Mouse (Mus musculus) hindbrain, embryonic 16.5 days (tissue): ENCODE measurements at regions not wholly inside any gene's neighbourhood (a gene's known extent, or its start where the extent isn't known, plus 50 kb on each side); places are given as distances from the start of the nearest gene placed in this dataset.
"Not testable (repeated sequence)": the region's sequence is repeated elsewhere in the genome, so short reads cannot be mapped to it uniquely, and the experiment has no call there.

Experiments
- ATAC-seq: fragments of 200-750 bp; cut with Nextera tagmentation; 2 replicates; pipeline ENCODE4 v1.8.0; 2017; ENCODE audit warnings: moderate TSS enrichment, moderate library complexity
- H3K27ac ChIP-seq: fragments of 300-500 bp; sonication (generic); 2 replicates; pipeline ENCODE4 v1.5.1; 2014; ENCODE audit warnings: low read depth, mild to moderate bottlenecking, control low read depth, low read length, moderate library complexity
- H3K27me3 ChIP-seq: fragments of 300-500 bp; sonication (generic); replicated peaks from 2 replicates; pipeline ENCODE4 v1.6.1; 2014; ENCODE audit warnings: low read length; ENCODE audit not compliant: control insufficient read depth, insufficient read depth
- H3K36me3 ChIP-seq: fragments of 300-500 bp; sonication (generic); 2 replicates; pipeline ENCODE4 v1.6.1; 2014; ENCODE audit warnings: mild to moderate bottlenecking, low read length, moderate library complexity, mixed read lengths; ENCODE audit not compliant: control insufficient read depth, insufficient read depth
- H3K4me1 ChIP-seq: fragments of 300-500 bp; sonication (generic); 2 replicates; pipeline ENCODE4 v1.6.1; 2014; ENCODE audit warnings: low read depth, low read length; ENCODE audit not compliant: control insufficient read depth, insufficient read depth
- H3K4me2 ChIP-seq: fragments of 300-500 bp; sonication (generic); 2 replicates; pipeline ENCODE4 v1.6.1; 2014; ENCODE audit warnings: mild to moderate bottlenecking, low read length, control low read depth, moderate library complexity
- H3K4me3 ChIP-seq: fragments of 300-500 bp; sonication (generic); 2 replicates; pipeline ENCODE4 v1.5.1; 2014; ENCODE audit warnings: mild to moderate bottlenecking, low read length, control low read depth, moderate library complexity
- H3K9ac ChIP-seq: fragments of 300-500 bp; sonication (generic); 2 replicates; pipeline ENCODE4 v1.6.1; 2014; ENCODE audit warnings: low read depth, mild to moderate bottlenecking, control low read depth, low read length, moderate library complexity
- H3K9me3 ChIP-seq: fragments of 300-500 bp; sonication (generic); 2 replicates; pipeline ENCODE4 v1.6.1; 2014; ENCODE audit warnings: mild to moderate bottlenecking, low read length, moderate library complexity; ENCODE audit not compliant: control insufficient read depth
- WGBS: fragments of 180-500 bp; shearing (Covaris S2); extraction: QIAGEN DNeasy Blood & Tissue Kit; methylation state at CpG from one replicate; pipeline ENCODE4 v1.1.7; 2014; 5-methylcytosine and 5-hydroxymethylcytosine counted together

- no peaks in the 10 kb centered on the region for H3K4me1 ChIP-seq
- no peak overlapping the region for H3K4me3 ChIP-seq
- ATAC-seq: no peak
- H3K36me3 ChIP-seq: no peaks in the 10 kb centered on the region
- no peak overlapping the region for H3K27ac ChIP-seq
- peaks cover 3% of the 10 kb centered on the region; the same call in 1 of the 2 replicates for H3K9me3 ChIP-seq
- H3K4me2 ChIP-seq: no peak overlapping the region
- H3K27me3 ChIP-seq: no peaks in the 10 kb centered on the region
- no peak overlapping the region for H3K9ac ChIP-seq
These were observed 365.0 kb upstream of the Zfp703 start for GRCm38 (mm10) chr8:26612153-26612552.

- Histone ChIP-seq H3K4me3 (no peak overlapping the region), H3K9ac (no peak overlapping the region)
- WGBS: 10% methylated on average over 12 of the region's 12 CpGs
These were observed 354.6 kb upstream of the Zfp703 start for GRCm38 (mm10) chr8:26622311-26623052.

GRCm38 (mm10) chr8:26626186-26626585 lies 350.9 kb upstream of the Zfp703 start:
- no peaks in the 10 kb centered on the region; the same call in 1 of the 2 replicates for H3K27me3 ChIP-seq
- no peak overlapping the region for H3K4me2 ChIP-seq
- no peak overlapping the region for H3K27ac ChIP-seq
- ATAC-seq: peak; percentile 65
- H3K9me3 ChIP-seq: no peaks in the 10 kb centered on the region
- no peaks in the 10 kb centered on the region for H3K36me3 ChIP-seq
- H3K9ac ChIP-seq: no peak overlapping the region
- 62% methylated on average over 14 of the region's 14 CpGs for WGBS
- no peak overlapping the region for H3K4me3 ChIP-seq
- H3K4me1 ChIP-seq: peaks cover 30% of the 10 kb centered on the region

More at GRCm38 (mm10) chr8:26622311-26623052, 354.6 kb upstream of the Zfp703 start:
- no peaks in the 10 kb centered on the region for H3K36me3 ChIP-seq
- peak; percentile 85 for ATAC-seq
- peak overlapping the region; percentile 17; the same call in 1 of the 2 replicates for H3K27ac ChIP-seq
- H3K27me3 ChIP-seq: no peaks in the 10 kb centered on the region; the same call in 1 of the 2 replicates
- H3K9me3 ChIP-seq: no peaks in the 10 kb centered on the region
- peaks cover 27% of the 10 kb centered on the region for H3K4me1 ChIP-seq
- peak overlapping the region; percentile 44 for H3K4me2 ChIP-seq

GRCm38 (mm10) chr8:26626651-26627077 lies 350.5 kb upstream of the Zfp703 start:
- no peak overlapping the region for H3K4me3 ChIP-seq

GRCm38 (mm10) chr8:26627191-26627891 lies 349.8 kb upstream of the Zfp703 start:
- Histone ChIP-seq H3K36me3 (no peaks in the 10 kb centered on the region), H3K9ac (no peak overlapping the region), H3K27me3 (no peaks in the 10 kb centered on the region; the same call in 1 of the 2 replicates), H3K9me3 (no peaks in the 10 kb centered on the region), H3K27ac (peak overlapping the region; percentile 64; the same call in 1 of the 2 replicates), H3K4me1 (peaks cover 21% of the 10 kb centered on the region), H3K4me3 (no peak overlapping the region), H3K4me2 (no peak overlapping the region)
- 43% methylated on average over 18 of the region's 18 CpGs for WGBS
- ATAC-seq: peak; percentile 50; the same call in 1 of the 2 replicates

More at GRCm38 (mm10) chr8:26626651-26627077, 350.5 kb upstream of the Zfp703 start:
- H3K27ac ChIP-seq: peak overlapping the region; percentile 64
- H3K4me2 ChIP-seq: peak overlapping the region; percentile 25; the same call in 1 of the 2 replicates
- WGBS: 46% methylated on average over 17 of the region's 17 CpGs
- 0 out of 2 replicates have a peak overlapping the region, but pooled peaks have one; percentile 27 for H3K9ac ChIP-seq
- H3K27me3 ChIP-seq: no peaks in the 10 kb centered on the region; the same call in 1 of the 2 replicates
- ATAC-seq: no peak
- H3K9me3 ChIP-seq: no peaks in the 10 kb centered on the region
- no peaks in the 10 kb centered on the region for H3K36me3 ChIP-seq
- peaks cover 28% of the 10 kb centered on the region for H3K4me1 ChIP-seq

GRCm38 (mm10) chr8:26630544-26630943 lies 346.6 kb upstream of the Zfp703 start:
- H3K9ac ChIP-seq: no peak overlapping the region
- no peaks in the 10 kb centered on the region for H3K27me3 ChIP-seq
- no peak overlapping the region for H3K27ac ChIP-seq
- ATAC-seq: no peak
- peaks cover 16% of the 10 kb centered on the region for H3K4me1 ChIP-seq
- H3K36me3 ChIP-seq: no peaks in the 10 kb centered on the region
- H3K4me2 ChIP-seq: no peak overlapping the region
- no peaks in the 10 kb centered on the region for H3K9me3 ChIP-seq
- no peak overlapping the region for H3K4me3 ChIP-seq
- 81% methylated on average over 2 of the region's 2 CpGs for WGBS

- Histone ChIP-seq H3K27me3 (no peaks in the 10 kb centered on the region), H3K9ac (no peak overlapping the region), H3K9me3 (no peaks in the 10 kb centered on the region), H3K36me3 (no peaks in the 10 kb centered on the region), H3K4me3 (no peak overlapping the region), H3K27ac (no peak overlapping the region), H3K4me1 (no peaks in the 10 kb centered on the region), H3K4me2 (no peak overlapping the region)
- WGBS: 69% methylated on average over 1 of the region's 1 CpGs
- no peak for ATAC-seq
These were observed 341.4 kb upstream of the Zfp703 start for GRCm38 (mm10) chr8:26635701-26636100.

GRCm38 (mm10) chr8:26645375-26645774 lies 331.8 kb upstream of the Zfp703 start:
- not testable (repeated sequence) for ATAC-seq, H3K9ac ChIP-seq, H3K4me2 ChIP-seq, H3K9me3 ChIP-seq, H3K4me3 ChIP-seq, H3K27ac ChIP-seq, H3K4me1 ChIP-seq, H3K36me3 ChIP-seq, H3K27me3 ChIP-seq
- 85% methylated on average over 7 of the region's 7 CpGs for WGBS

- no peak overlapping the region for H3K9ac ChIP-seq
- H3K36me3 ChIP-seq: no peaks in the 10 kb centered on the region
- no peak overlapping the region for H3K27ac ChIP-seq
These were observed 326.8 kb upstream of the Zfp703 start for GRCm38 (mm10) chr8:26650287-26650686.

More at GRCm38 (mm10) chr8:26650287-26650686, 326.8 kb upstream of the Zfp703 start:
- 50% methylated on average over 1 of the region's 1 CpGs for WGBS
- Histone ChIP-seq H3K27me3 (no peaks in the 10 kb centered on the region), H3K4me2 (no peak overlapping the region), H3K4me3 (no peak overlapping the region), H3K4me1 (no peaks in the 10 kb centered on the region), H3K9me3 (no peaks in the 10 kb centered on the region)
- no peak for ATAC-seq
